Mouse (Mus musculus) spleen, adult 2 months (tissue): ENCODE results near the gene Cbarp. TPM values are rescaled to one million over a fixed set of nuclear protein-coding genes. Genes with fewer than 3 reads are reported as not detected.
"Not testable (repeated sequence)": the region's sequence is repeated elsewhere in the genome, so short reads cannot be mapped to it uniquely, and the experiment has no call there.

Experiments used
- DNase-seq, 2 experiments: peaks; one replicate each; pipeline versions ENCODE4 v3.0.0 to v3.0.0-alpha.2; 2012 to 2021; ENCODE audit warnings: low spot score in 2 of 2, low read depth in 1 of 2
- H3K27ac ChIP-seq: fragments of 200-500 bp; 2 replicates; pipeline ENCODE4 v1.5.1; 2012; ENCODE audit warnings: low read length, inconsistent platforms; ENCODE audit not compliant: insufficient read depth
- H3K27me3 ChIP-seq: fragments of 200-500 bp; 2 replicates; pipeline ENCODE4 v1.6.1; 2012; ENCODE audit warnings: mild to moderate bottlenecking, moderate library complexity, low read length, inconsistent platforms; ENCODE audit not compliant: control insufficient read depth, insufficient read depth
- H3K36me3 ChIP-seq: fragments of 200-500 bp; 2 replicates; pipeline ENCODE4 v1.6.1; 2012; ENCODE audit warnings: mild to moderate bottlenecking, low read length, inconsistent platforms; ENCODE audit not compliant: control insufficient read depth, insufficient read depth
- H3K4me1 ChIP-seq: fragments of 200-500 bp; 2 replicates; pipeline ENCODE4 v1.6.1; 2011; ENCODE audit warnings: inconsistent platforms; ENCODE audit not compliant: control insufficient read depth, insufficient read depth, insufficient read length
- H3K4me3 ChIP-seq: fragments of 200-500 bp; 2 replicates; pipeline ENCODE4 v1.5.1; 2011; ENCODE audit warnings: mild to moderate bottlenecking, inconsistent platforms; ENCODE audit not compliant: insufficient read depth, insufficient read length; ENCODE audit errors: extremely low read depth
- CTCF ChIP-seq: fragments of 200-500 bp; IDR thresholded peaks from 2 replicates; pipeline ENCODE4 v1.5.1; 2011; ENCODE audit warnings: mild to moderate bottlenecking, inconsistent platforms; ENCODE audit not compliant: insufficient read depth, insufficient read length, insufficient replicate concordance; ENCODE audit errors: extremely low read depth
- POLR2A ChIP-seq: fragments of 200-500 bp; IDR thresholded peaks from 2 replicates; pipeline ENCODE4 v1.6.1; 2011; ENCODE audit warnings: low read depth, low read length, inconsistent platforms
- WGBS: fragments of 180-500 bp; shearing (Covaris S2); methylation state at CpG from one replicate; pipeline ENCODE4 v1.1.7; 2018; 5-methylcytosine and 5-hydroxymethylcytosine counted together
- polyA plus RNA-seq: library from polyadenylated mRNA; depleted of rRNA; stranded (reverse); fragments of >200 nt; gene quantifications from 2 replicates; pipeline ENCODE4 v1.2.3, GENCODE M21; 2012

The Cbarp gene
- polyA plus RNA-seq, 1 experiment: 11.9 TPM

DNA sequence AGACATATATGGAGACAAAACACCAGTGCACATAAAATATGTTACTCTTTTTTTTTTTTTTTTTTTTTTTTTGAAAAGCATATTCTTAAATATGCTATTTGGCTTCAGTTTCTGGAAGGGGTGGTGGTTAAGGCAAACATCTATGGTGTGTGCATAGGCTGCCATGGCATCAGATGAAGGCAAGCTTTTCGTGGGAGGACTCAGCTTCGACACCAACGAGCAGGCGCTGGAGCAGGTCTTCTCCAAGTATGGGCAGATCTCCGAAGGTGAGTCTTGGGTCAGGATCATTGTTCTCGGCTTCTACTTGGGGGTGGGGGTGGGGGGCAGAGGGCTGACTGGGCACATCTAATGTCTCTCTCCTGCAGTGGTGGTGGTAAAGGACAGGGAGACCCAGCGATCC, 29.0 kb upstream of the Cbarp start:
- Histone ChIP-seq H3K36me3 (peaks cover 25% of the 10 kb centered on the region), H3K27me3 (no peaks in the 10 kb centered on the region), H3K4me1 (peaks cover 17% of the 10 kb centered on the region), H3K4me3 (no peak overlapping the region), H3K27ac (no peak overlapping the region)
- DNase-seq: no peak
- TF ChIP-seq POLR2A (no peak), CTCF (no peak)
- WGBS: 94% methylated on average over 7 of the region's 7 CpGs

DNA sequence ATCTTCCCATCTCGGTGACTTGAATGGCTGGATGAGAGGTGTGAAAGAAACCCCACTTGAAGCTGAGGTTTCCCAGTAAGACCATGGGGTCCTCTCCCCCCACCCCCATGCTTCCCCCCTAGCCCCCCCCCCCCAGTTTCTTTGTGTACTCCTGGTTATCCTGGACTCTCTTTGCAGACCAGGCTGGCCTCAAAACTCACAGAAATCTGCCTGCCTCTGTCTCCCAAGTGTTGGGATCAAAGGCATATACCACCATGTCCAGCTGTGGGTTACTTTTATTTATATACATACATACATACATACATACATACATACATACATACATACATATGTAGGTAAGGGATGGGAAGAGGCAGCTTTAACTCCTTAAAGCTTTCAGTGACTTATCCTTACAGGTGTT, 28.4 kb upstream of the Cbarp start:
- Histone ChIP-seq H3K27me3 (no peaks in the 10 kb centered on the region), H3K4me1 (peaks cover 23% of the 10 kb centered on the region), H3K36me3 (peaks cover 25% of the 10 kb centered on the region), H3K27ac (no peak overlapping the region), H3K4me3 (no peak overlapping the region)
- DNase-seq: no peak
- TF ChIP-seq CTCF: no peak
- TF ChIP-seq POLR2A: no peak
- 71% methylated on average over 1 of the region's 1 CpGs for WGBS

DNA sequence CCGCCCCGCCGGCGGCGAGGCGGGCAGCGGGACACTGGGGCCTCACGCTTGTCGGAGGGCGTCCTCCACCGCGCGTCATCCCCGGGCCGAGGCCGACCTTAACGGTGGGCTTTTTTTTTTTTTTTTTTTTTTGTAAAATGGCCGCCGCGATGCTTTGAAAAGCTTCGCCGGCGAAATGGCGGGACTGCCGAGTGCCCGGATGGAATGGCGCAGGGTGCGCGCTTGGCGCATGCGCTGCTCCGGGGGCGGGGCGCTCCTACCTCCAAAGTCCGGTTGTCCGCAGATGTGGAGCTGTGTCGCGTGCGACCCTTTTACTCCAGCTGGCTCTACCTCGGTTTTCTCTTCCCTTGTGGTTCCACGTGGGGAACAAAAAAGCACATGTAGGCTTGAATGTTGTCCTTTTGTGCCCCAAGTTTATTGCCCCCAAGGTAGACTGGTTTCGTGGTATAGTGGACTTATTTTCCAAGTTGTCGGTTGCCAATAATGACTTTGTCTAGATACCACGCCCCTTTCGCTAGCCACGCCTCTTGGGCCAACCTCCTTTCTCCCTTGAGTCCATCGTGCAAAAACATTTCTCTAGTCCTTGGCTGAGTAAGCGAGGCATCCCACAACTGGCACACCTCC, 27.5 kb upstream of the Cbarp start:
- no peak for TF ChIP-seq POLR2A
- TF ChIP-seq CTCF: no peak
- WGBS: under 1% methylated on average over 48 of the region's 48 CpGs
- no peaks in the 10 kb centered on the region for H3K27me3 ChIP-seq
- H3K4me1 ChIP-seq: peaks cover 22% of the 10 kb centered on the region
- peak overlapping the region; percentile 92 for H3K4me3 ChIP-seq
- peak in 1 of 2 experiments; percentile 86 for DNase-seq
- peak overlapping the region; percentile 94 for H3K27ac ChIP-seq
- H3K36me3 ChIP-seq: peaks cover 25% of the 10 kb centered on the region

DNA sequence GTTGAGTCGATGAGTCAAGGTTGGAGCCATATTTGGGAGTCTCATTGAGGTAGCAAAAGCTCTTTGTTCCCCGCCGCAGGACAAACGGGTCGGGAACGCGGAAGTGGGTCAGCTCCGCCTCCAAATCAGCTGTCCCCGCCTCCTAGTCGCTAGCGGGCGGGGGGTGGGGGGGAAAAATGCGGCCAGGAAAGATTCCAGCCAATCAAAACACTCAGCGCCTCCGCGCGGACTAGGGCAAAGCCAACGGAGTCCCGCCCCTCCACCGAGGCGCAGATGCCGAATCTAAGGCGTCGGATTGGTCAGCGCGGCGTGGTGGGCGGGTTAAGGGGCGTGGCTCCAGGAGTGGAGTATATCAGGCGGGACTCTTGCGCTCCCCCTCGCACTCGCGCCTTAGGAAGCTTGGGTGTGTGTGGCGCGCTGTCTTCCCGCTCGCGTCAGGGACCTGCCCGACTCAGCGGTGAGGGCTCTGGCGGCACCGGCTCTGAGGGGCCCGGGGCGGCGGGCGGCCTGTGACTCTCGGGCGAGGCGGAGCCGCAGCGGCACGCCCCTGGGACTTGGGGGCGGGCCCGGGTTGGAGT, 26.9 kb upstream of the Cbarp start:
- WGBS: under 1% methylated on average over 55 of the region's 55 CpGs
- peak; percentile 97 to 98 for DNase-seq
- peaks cover 28% of the 10 kb centered on the region for H3K4me1 ChIP-seq
- no peaks in the 10 kb centered on the region for H3K27me3 ChIP-seq
- H3K27ac ChIP-seq: peak overlapping the region; percentile 94
- peak overlapping the region; percentile 92 for H3K4me3 ChIP-seq
- H3K36me3 ChIP-seq: peaks cover 25% of the 10 kb centered on the region
- peak; percentile 98 for TF ChIP-seq POLR2A
- TF ChIP-seq CTCF: no peak

DNA sequence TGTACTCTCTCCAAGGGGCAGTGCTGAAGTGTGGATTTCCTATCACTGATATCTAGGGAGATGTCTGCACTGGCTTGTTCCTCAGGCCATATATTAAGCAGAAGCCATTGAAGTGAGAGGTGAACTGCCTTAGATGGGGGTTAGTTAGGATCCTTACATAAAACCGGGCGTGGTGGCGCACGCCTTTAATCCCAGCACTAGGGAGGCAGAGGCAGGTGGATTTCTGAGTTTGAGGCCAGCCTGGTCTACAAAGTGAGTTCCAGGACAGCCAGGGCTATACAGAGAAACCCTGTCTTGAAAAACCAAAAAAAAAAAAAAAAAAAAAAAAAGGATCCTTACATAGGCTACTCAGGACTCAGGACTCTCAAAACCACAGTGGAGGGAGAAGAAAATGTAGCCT, 25.5 kb upstream of the Cbarp start:
- H3K27me3 ChIP-seq, H3K4me3 ChIP-seq, H3K27ac ChIP-seq, DNase-seq: not testable (repeated sequence)
- Histone ChIP-seq H3K4me1 (peaks cover 36% of the 10 kb centered on the region), H3K36me3 (peaks cover 14% of the 10 kb centered on the region)
- 93% methylated on average over 4 of the region's 4 CpGs for WGBS

DNA sequence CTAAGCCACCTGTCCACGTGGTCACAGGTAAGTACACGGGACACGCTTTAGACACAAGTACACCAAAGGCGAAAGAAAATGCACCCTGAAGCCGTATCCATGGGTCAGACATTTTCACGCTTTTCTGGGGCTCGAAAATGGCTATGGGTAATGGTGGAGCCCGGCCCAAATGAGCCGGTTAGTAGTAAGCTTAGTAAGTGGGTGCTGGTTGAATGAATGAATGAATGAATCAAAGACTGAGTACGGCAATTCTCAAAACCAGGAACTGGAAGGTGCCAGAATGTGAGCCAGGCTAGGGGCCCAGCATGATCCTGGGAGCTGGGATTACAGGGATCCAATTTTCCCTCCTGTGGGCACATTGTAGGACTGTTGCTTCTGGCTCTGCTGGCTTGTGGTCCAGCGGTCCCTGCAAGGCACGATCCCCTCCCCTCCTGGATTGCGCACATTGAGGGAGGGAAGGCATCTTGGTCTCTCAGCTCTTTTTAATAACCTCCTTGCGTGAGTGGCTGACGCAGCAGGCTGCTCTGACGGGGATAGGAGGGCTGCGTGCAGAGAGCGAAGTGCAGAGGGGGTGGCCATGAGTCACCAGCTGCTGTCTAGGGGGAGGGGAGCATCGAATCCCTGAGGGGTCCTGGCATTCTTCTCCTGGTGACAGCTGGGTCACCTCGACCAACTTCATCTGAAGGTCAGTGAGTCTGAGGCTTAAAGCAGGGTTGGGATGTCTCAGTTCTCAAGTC, 24.9 kb upstream of the Cbarp start, which contains the start of gene Cirbp:
TSS of gene Cirbp (plus strand) at position 594 of the 737 bp plus-strand sequence.
- Histone ChIP-seq H3K27ac (peak within 1 kb of the TSS; percentile 64), H3K27me3 (no peaks in the 10 kb centered on the region), H3K36me3 (peaks cover 10% of the 10 kb centered on the region), H3K4me3 (peak within 1 kb of the TSS; percentile 46; the same call in 1 of the 2 replicates), H3K4me1 (peaks cover 42% of the 10 kb centered on the region)
- TF ChIP-seq CTCF (no peak), POLR2A (no peak)
- DNase-seq: no peak
- 47% methylated on average over 20 of the region's 20 CpGs for WGBS

DNA sequence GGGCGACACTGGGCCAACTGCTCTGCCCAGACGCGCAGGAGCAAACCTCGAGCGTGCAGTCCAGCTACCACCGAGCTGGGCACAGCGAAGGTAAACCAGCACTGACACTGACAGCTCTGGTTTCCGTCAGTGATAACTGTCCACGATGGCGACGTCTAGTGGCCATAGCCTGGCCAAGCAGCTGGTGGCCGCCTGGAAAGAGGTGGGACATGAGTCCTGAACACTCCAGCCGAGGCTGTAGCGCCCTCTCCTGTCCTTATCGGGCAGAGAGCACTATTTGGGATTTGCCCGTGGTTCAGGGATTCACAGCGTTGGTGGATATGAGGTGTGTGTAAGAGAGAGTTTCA, 24.3 kb upstream of the Cbarp start:
- DNase-seq: peak; percentile 89 to 98
- Histone ChIP-seq H3K27me3 (no peaks in the 10 kb centered on the region), H3K4me1 (peaks cover 48% of the 10 kb centered on the region), H3K27ac (peak overlapping the region; percentile 64), H3K4me3 (peak overlapping the region; percentile 46; the same call in 1 of the 2 replicates), H3K36me3 (peaks cover 4% of the 10 kb centered on the region)
- TF ChIP-seq POLR2A (peak; percentile 66), CTCF (peak; percentile 99)
- WGBS: under 1% methylated on average over 17 of the region's 17 CpGs
